Mouse (Mus musculus) B cell, adult 2 months (primary cell): ENCODE results near the gene Hsdl2.

ENCODE experiments used
- DNase-seq, 2 experiments: peaks; one replicate each; pipeline ENCODE4 v3.0.0; 2022

The Hsdl2 gene

GRCm38 (mm10) chr4:59628255-59628654 lies 46.9 kb downstream of the Hsdl2 start:
- DNase-seq = no peak

GRCm38 (mm10) chr4:59629076-59629874 lies 47.9 kb downstream of the Hsdl2 start:
- DNase-seq = no peak

- DNase-seq = no peak
These were observed 48.8 kb downstream of the Hsdl2 start for GRCm38 (mm10) chr4:59630122-59630521.

DNA sequence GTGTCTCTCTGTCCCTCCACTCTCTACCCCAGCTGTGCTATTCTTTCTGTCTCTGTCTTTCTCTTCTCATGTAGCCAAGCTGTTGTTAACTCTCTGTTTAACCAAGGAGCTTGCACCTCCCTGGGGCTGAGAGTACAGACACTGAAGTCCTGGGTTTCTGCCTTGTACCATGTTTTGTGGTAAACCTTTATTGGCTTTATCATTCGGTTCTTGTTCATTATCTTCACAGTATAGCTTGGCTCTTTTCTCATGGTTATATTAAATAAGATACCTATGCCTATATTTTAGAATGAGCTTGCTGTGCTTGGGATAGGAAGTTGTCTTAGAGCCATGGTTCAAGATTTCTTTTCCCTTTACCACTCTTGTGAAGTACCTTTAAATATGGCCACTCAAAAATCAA lies 53.2 kb downstream of the Hsdl2 start:
- no peak for DNase-seq

- DNase-seq = no peak
These were observed 57.8 kb downstream of the Hsdl2 start for GRCm38 (mm10) chr4:59639163-59639562.

DNA sequence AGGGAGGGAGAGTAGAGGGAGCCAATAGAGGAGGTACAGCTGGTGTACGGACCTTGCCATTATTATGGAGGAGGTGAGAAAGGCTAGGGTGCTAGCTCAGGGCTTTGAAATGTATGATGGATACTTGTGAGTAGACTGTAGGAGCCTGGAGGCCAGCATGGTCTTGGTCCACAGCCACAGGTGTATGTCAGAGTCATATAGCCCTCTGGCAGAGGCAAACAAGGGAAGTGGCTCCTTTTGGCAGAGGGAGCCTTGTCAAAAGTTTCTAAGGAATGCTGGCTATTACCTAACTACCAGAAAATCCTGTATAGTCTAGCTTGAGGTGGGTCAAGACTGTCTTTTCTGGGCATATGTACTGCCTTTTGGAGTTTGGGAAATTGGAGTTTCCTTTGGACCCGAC lies 59.4 kb downstream of the Hsdl2 start:
- no peak for DNase-seq

GRCm38 (mm10) chr4:59642039-59642438 lies 60.7 kb downstream of the Hsdl2 start:
- no peak for DNase-seq

GRCm38 (mm10) chr4:59642657-59643056 lies 61.3 kb downstream of the Hsdl2 start:
- no peak for DNase-seq

DNA sequence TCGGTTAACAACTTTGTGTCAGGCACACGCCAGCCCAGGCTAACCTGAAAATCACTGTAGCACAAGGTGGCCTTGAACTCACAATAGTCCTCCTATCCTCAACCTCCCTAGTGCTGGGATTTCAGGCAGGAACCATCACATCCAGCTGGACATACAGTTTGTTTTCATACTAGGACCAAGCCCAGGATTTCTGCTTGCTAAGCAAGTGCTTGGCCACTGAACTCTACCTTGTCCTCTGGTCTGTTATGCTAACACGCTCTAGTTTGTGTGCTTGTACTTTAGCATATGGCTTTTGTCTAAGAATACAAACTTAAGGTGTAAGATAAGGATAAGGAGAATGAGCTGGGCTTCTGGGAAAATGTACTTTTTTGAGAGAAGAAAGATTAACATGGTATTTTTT lies 63.1 kb downstream of the Hsdl2 start:
- DNase-seq = no peak

DNA sequence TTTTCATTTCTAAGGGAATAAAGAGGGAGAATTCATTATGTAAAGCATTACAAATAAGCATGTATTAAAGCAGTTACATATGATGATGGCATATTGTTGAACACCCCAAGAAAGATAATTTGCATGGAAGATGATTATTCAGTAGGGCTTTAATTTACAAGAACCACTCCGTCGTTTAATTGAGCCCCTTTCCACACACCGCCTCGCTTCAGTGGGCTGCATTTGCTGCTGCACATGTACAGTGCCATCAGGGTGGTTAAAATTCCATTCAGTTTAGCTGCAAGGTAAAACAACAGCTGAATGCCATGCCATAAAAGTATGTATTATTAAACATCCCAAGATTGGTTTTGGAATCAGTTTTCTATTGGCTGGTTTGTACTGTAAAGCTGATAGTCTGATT lies 63.6 kb downstream of the Hsdl2 start:
- no peak for DNase-seq

DNA sequence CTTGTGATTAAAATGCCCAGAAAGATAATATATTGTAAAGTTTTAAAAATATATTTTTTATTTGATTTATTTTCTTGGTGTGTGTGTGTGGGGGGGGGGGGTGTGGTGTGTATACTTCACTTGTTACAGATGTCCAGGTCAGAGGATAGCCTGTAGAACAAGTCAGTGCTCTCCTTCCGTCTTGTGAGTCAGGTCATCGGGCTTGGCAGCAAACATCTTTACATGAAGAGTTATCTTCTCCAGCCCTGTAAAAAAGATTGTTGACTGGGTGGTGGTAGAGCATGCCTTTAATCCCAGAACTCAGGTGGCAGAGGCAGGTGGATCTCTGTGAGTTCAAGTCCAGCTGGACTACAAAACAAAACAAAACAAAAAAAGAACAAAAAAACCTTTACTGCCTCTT lies 64.2 kb downstream of the Hsdl2 start:
- DNase-seq = no peak

GRCm38 (mm10) chr4:59646020-59646696 lies 64.8 kb downstream of the Hsdl2 start:
- no peak for DNase-seq

DNA sequence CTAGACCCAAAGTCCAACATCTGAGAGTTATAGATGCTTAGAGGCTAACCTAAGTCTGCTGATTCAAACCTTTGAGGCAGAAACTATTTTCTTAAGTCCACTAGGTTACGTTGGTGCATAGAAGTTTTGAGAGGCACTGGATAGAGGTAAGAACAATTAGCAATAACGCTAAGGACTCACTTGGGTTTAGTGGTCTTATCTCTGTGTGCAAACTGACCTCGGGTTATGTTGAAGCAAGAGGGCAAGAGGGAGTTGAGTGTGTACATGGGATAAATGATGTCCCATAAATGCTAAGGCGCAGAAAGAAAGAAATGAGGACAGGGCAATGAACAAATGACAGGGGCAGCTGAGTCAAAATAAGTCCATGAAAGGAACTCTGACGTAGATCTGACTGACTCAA lies 67.8 kb downstream of the Hsdl2 start:
- DNase-seq = no peak

- no peak for DNase-seq
These were observed 70.9 kb downstream of the Hsdl2 start for GRCm38 (mm10) chr4:59652166-59652681.

GRCm38 (mm10) chr4:59656061-59656642 lies 74.8 kb downstream of the Hsdl2 start:
- DNase-seq = no peak

DNA sequence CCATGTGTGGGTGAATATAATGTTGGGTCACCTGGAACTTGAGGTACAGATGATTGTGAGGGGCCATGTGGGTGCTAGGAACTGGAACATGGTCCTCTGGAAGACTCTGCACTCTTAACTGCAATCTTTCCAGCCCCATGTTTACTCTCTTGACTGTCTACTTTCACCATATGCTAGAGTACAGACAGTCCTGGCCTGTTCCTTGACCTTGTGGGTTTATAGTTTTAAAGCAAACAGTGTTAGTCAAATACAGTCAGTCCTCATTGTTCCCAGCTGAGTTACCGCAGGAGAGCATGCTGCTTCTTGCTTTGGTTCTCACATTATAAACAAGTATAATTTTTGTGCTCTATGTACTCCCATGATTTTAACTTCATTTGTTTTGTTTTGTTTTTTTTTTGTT lies 80.8 kb downstream of the Hsdl2 start:
- no peak for DNase-seq

DNA sequence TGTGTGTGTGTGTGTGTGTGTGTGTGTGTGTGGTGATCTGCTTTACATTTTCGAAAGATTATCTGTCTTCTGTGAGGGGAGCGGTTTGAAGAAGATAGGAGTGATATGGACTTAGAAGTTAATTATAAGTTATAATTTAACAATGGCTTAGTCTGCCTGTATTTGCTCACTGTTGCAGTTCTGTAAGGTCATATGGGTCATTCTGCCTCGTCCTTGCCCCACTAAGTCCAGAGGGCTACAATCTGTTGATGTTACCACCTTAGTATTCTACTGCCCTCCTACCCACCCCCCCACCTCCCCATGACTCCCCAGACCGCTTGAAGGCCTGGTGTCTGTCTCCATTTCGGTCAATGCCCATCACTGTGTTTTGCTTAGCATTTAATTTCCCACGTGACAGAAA lies 82.1 kb downstream of the Hsdl2 start:
- DNase-seq = no peak

- DNase-seq = no peak
These were observed 85.4 kb downstream of the Hsdl2 start for GRCm38 (mm10) chr4:59666550-59667317.

DNA sequence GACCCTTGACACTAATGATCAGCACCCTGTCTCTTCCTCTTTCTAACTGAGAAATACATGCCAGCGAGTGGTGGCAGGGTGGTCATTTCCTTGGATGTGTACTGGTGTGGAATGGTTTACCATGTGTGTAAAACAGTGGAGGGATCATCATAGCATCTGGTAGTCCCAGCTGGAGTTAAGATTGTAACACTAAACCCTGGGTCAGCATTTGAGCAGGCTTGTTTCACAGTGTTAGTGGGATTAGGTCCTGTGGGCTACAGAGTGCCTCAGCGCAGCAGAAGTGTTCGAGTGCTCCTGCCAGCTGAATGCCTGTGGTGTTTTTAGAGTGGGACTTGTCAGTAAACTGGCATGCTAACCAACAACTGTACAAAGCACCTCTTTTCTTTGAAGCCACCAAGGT lies 86.7 kb downstream of the Hsdl2 start:
- DNase-seq = no peak
